Mouse (Mus musculus) heart, embryonic 11.5 days (tissue): ENCODE measurements around the gene Lgi1. TPM values are rescaled to one million over a fixed set of nuclear protein-coding genes. Genes with fewer than 3 reads are reported as not detected.

ENCODE experiments used
- ATAC-seq: fragments of 200-750 bp; cut with Nextera tagmentation; replicated peaks from 2 replicates; pipeline ENCODE4 v1.8.0; 2017; ENCODE audit warnings: moderate library complexity; ENCODE audit not compliant: insufficient number of reproducible peaks, low FRiP score, low TSS enrichment
- H3K27ac ChIP-seq: fragments of 300-500 bp; sonication (generic); 2 replicates; pipeline ENCODE4 v1.5.1; 2014; ENCODE audit warnings: mild to moderate bottlenecking, low read depth, low read length
- H3K27me3 ChIP-seq: fragments of 300-500 bp; sonication (generic); 2 replicates; pipeline ENCODE4 v1.6.1; 2014; ENCODE audit warnings: mild to moderate bottlenecking, low read length, mixed read lengths; ENCODE audit not compliant: control insufficient read depth, insufficient read depth
- H3K36me3 ChIP-seq: fragments of 300-500 bp; sonication (generic); 2 replicates; pipeline ENCODE4 v1.6.1; 2014; ENCODE audit warnings: mild to moderate bottlenecking, low read length, moderate library complexity, mixed read lengths; ENCODE audit not compliant: control insufficient read depth, insufficient read depth
- H3K4me1 ChIP-seq: fragments of 300-500 bp; sonication (generic); 2 replicates; pipeline ENCODE4 v1.6.1; 2014; ENCODE audit warnings: low read length; ENCODE audit not compliant: control insufficient read depth, insufficient read depth
- H3K4me2 ChIP-seq: fragments of 300-500 bp; sonication (generic); 2 replicates; pipeline ENCODE4 v1.6.1; 2014; ENCODE audit warnings: mild to moderate bottlenecking, moderate library complexity
- H3K4me3 ChIP-seq: fragments of 300-500 bp; sonication (generic); 2 replicates; pipeline ENCODE4 v1.5.1; 2014; ENCODE audit warnings: low read depth, low read length
- H3K9ac ChIP-seq: fragments of 300-500 bp; sonication (generic); 2 replicates; pipeline ENCODE4 v1.6.1; 2014; ENCODE audit warnings: mild to moderate bottlenecking, low read depth, low read length, moderate library complexity
- H3K9me3 ChIP-seq: fragments of 300-500 bp; sonication (generic); replicated peaks from 2 replicates; pipeline ENCODE4 v1.6.1; 2016; ENCODE audit warnings: low read length; ENCODE audit not compliant: control insufficient read depth
- WGBS: fragments of 180-500 bp; shearing (Covaris S2); extraction: QIAGEN DNeasy Blood & Tissue Kit; methylation state at CpG from one replicate; pipeline ENCODE4 v1.1.7; 2014; ENCODE audit not compliant: insufficient replicate concordance; 5-methylcytosine and 5-hydroxymethylcytosine counted together
- polyA plus RNA-seq: library from polyadenylated mRNA; unstranded; fragments of >200 nt; fragmentation: Nextera tagmentation; extraction: Ambion mirVana; gene quantifications from 2 replicates; pipeline ENCODE4 v1.2.1, GENCODE M21; 2014

The Lgi1 gene
- polyA plus RNA-seq, 1 experiment from 2014 or later: 0.31 TPM

- ATAC-seq: no peak
- H3K27ac ChIP-seq: no peak overlapping the region
- no peaks in the 10 kb centered on the region for H3K9me3 ChIP-seq
- no peaks in the 10 kb centered on the region for H3K4me1 ChIP-seq
- H3K9ac ChIP-seq: no peak overlapping the region
- H3K36me3 ChIP-seq: no peaks in the 10 kb centered on the region
- no peak overlapping the region for H3K4me3 ChIP-seq
- no peaks in the 10 kb centered on the region for H3K27me3 ChIP-seq
- no peak overlapping the region for H3K4me2 ChIP-seq
- 75% methylated on average over 7 of the region's 7 CpGs for WGBS
Measured at GRCm38 (mm10) chr19:38315099-38315498, 50.8 kb downstream of the Lgi1 start.

- no peak for ATAC-seq
- 68% methylated on average over 6 of the region's 6 CpGs for WGBS
- H3K36me3 ChIP-seq: no peaks in the 10 kb centered on the region
- no peak overlapping the region for H3K4me2 ChIP-seq
- no peak overlapping the region for H3K27ac ChIP-seq
- no peak overlapping the region for H3K9ac ChIP-seq
- no peaks in the 10 kb centered on the region for H3K4me1 ChIP-seq
- no peaks in the 10 kb centered on the region for H3K9me3 ChIP-seq
- no peaks in the 10 kb centered on the region for H3K27me3 ChIP-seq
- no peak overlapping the region for H3K4me3 ChIP-seq
Measured at GRCm38 (mm10) chr19:38316602-38317313, 52.4 kb downstream of the Lgi1 start.

GRCm38 (mm10) chr19:38318308-38318707, 54.0 kb downstream of the Lgi1 start:
- Histone ChIP-seq H3K27me3 (no peaks in the 10 kb centered on the region), H3K27ac (no peak overlapping the region), H3K4me2 (no peak overlapping the region), H3K9ac (no peak overlapping the region), H3K4me3 (no peak overlapping the region), H3K36me3 (no peaks in the 10 kb centered on the region), H3K4me1 (no peaks in the 10 kb centered on the region), H3K9me3 (no peaks in the 10 kb centered on the region)
- ATAC-seq: no peak
- WGBS: 85% methylated on average over 4 of the region's 4 CpGs

- Histone ChIP-seq H3K36me3 (no peaks in the 10 kb centered on the region), H3K9ac (no peak overlapping the region), H3K27me3 (no peaks in the 10 kb centered on the region), H3K4me3 (no peak overlapping the region), H3K4me2 (no peak overlapping the region), H3K9me3 (no peaks in the 10 kb centered on the region), H3K4me1 (no peaks in the 10 kb centered on the region), H3K27ac (no peak overlapping the region)
- WGBS: 80% methylated on average over 4 of the region's 4 CpGs
- no peak for ATAC-seq
Measured at GRCm38 (mm10) chr19:38319168-38319567, 54.8 kb downstream of the Lgi1 start.

GRCm38 (mm10) chr19:38320651-38321188, 56.4 kb downstream of the Lgi1 start:
- no peak overlapping the region for H3K4me3 ChIP-seq
- no peaks in the 10 kb centered on the region for H3K9me3 ChIP-seq
- H3K9ac ChIP-seq: no peak overlapping the region
- 57% methylated on average over 5 of the region's 5 CpGs for WGBS
- no peaks in the 10 kb centered on the region for H3K27me3 ChIP-seq
- H3K4me1 ChIP-seq: no peaks in the 10 kb centered on the region
- no peak overlapping the region for H3K4me2 ChIP-seq
- ATAC-seq: no peak
- H3K27ac ChIP-seq: no peak overlapping the region
- no peaks in the 10 kb centered on the region for H3K36me3 ChIP-seq

- Histone ChIP-seq H3K9me3 (no peaks in the 10 kb centered on the region), H3K9ac (no peak overlapping the region), H3K4me1 (no peaks in the 10 kb centered on the region), H3K27me3 (no peaks in the 10 kb centered on the region), H3K27ac (no peak overlapping the region), H3K36me3 (no peaks in the 10 kb centered on the region), H3K4me2 (no peak overlapping the region), H3K4me3 (no peak overlapping the region)
- no peak for ATAC-seq
Measured at GRCm38 (mm10) chr19:38323726-38324125, 59.4 kb downstream of the Lgi1 start.

- H3K4me2 ChIP-seq: no peak overlapping the region
Measured at GRCm38 (mm10) chr19:38324147-38325028, 60.1 kb downstream of the Lgi1 start.

GRCm38 (mm10) chr19:38325029-38325398, 60.7 kb downstream of the Lgi1 start:
- 61% methylated on average over 4 of the region's 4 CpGs for WGBS
- Histone ChIP-seq H3K4me3 (no peak overlapping the region), H3K27me3 (no peaks in the 10 kb centered on the region), H3K4me2 (no peak overlapping the region), H3K9ac (no peak overlapping the region), H3K27ac (no peak overlapping the region), H3K9me3 (no peaks in the 10 kb centered on the region), H3K36me3 (no peaks in the 10 kb centered on the region), H3K4me1 (no peaks in the 10 kb centered on the region)
- ATAC-seq: no peak

More at GRCm38 (mm10) chr19:38324147-38325028, 60.1 kb downstream of the Lgi1 start:
- Histone ChIP-seq H3K9me3 (no peaks in the 10 kb centered on the region), H3K27me3 (no peaks in the 10 kb centered on the region), H3K27ac (no peak overlapping the region), H3K4me3 (no peak overlapping the region), H3K9ac (no peak overlapping the region), H3K4me1 (no peaks in the 10 kb centered on the region), H3K36me3 (no peaks in the 10 kb centered on the region)
- 45% methylated on average over 10 of the region's 10 CpGs for WGBS
- ATAC-seq: no peak
